Mouse (Mus musculus): ENCODE measurements around the gene Hsd17b7.

DNA sequence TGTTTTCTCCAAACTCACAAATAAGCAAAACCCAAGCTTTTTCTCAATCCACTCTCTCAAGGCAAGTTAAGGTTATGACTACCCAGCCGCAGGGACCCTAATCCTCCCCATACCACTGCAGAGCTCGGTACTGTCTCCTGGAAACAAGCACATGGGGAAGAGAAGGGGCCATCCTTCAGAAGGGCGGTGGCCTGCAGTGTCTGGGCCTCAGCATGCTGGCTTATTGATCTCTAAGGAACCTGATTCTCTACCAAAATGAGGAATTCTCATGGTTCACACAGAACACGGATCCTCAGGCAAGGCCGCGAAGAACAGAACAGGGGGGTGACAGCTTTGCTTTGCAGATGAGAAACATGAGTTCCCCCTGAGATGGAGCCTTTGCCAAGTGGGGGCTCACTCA is 17.5 kb downstream of the Hsd17b7 start:
- TF ChIP-seq CTCF (IDR thresholded peaks at IDR 0.05; ENCODE audit: low read depth) (no peak), EP300 (IDR thresholded peaks at IDR 0.05; ENCODE audit: low read depth) (no peak)

All from heart, postnatal 0 days (tissue).